Mouse (Mus musculus): ENCODE measurements around the gene Stoml2. TPM values are rescaled to one million over a fixed set of nuclear protein-coding genes. Genes with fewer than 3 reads are reported as not detected.

Stoml2 gene
- polyA plus RNA-seq, 1 experiment from 2014 or later, result 370 TPM

DNA sequence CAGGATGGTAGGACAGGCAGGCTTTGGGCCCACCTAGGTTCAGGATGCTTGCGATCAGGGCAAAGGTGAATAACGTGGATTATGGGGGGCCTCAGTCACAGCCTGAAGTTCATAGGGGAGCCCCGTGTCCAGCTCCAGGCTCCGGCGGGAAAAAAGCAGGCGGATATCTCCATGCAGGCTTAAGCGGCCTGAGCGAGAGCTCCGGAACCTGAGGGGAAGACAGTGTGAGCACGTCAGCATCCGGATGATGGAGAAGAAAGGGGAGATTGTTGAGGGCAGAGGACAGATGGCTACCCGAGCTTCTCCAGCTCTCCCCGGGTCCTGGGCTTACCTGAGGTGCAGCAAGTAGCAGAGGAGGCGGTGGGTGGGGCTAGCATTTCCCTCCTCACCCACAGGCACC is 2.0 kb upstream of the Stoml2 start:
- peaks cover 41% of the 10 kb centered on the region for H3K4me1 ChIP-seq
- H3K36me3 ChIP-seq, result peaks cover 47% of the 10 kb centered on the region
- no peaks in the 10 kb centered on the region for H3K9me3 ChIP-seq
- WGBS, result 78% methylated on average over 14 of the region's 14 CpGs
- no peaks in the 10 kb centered on the region for H3K27me3 ChIP-seq (ENCODE audit: insufficient read depth, poor library complexity, severe bottlenecking)
- DNase-seq (ENCODE audit: low spot score), result no peak
- H3K27ac ChIP-seq, result no peak overlapping the region
- H3K4me3 ChIP-seq, result no peak overlapping the region

DNA sequence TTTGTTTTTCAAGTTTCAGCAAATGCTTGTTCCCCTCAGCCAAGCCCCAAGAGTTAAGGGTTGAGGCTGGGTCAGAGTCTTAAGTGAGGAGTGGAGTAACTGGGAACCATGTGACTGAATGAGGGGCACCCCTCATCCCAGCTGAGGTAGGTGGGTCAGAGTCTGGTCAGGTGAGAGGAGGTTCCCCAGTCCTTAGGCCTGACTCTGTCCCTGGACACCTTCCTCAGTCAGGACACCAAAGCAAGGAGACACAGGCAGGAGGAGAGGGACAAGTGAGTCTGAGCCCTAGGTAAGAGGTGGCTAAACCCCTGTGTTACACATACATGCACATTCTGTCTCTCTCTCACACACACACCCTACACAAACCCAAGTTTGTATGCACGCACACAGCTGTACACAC is 991 bp upstream of the Stoml2 start:
- no peaks in the 10 kb centered on the region for H3K27me3 ChIP-seq (ENCODE audit: insufficient read depth, poor library complexity, severe bottlenecking)
- H3K36me3 ChIP-seq, result peaks cover 57% of the 10 kb centered on the region
- no peak overlapping the region for H3K27ac ChIP-seq
- peaks cover 32% of the 10 kb centered on the region for H3K4me1 ChIP-seq
- no peak overlapping the region for H3K4me3 ChIP-seq
- 100% methylated on average over 1 of the region's 1 CpGs for whole genome bisulfite sequencing
- no peak for DNase-seq (ENCODE audit: low spot score)
- no peaks in the 10 kb centered on the region for H3K9me3 ChIP-seq

DNA sequence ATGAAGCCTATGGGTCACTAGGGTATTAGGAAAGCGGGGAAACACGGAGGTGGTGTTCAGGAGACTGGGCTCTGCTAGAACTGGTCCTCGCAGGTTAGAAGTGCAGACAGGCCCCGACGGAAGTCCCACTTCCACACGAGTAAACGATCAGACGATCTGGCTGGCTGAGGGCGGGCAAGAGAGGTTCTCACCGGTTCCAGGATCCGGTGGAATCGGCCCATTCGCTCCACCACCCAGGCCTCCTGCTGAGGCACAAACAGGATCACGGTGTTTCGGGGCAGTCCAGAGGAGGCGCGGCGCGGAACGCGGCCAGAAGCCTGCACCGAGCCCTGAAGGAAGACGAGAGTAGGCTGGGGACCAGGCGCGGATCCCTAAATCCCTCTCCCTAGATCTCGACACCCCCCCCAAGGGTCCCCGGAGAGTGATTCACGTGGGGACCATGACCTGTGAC is 705 bp downstream of the Stoml2 start:
- peak overlapping the region; percentile 73 for H3K4me3 ChIP-seq
- no peaks in the 10 kb centered on the region for H3K27me3 ChIP-seq (ENCODE audit: insufficient read depth, poor library complexity, severe bottlenecking)
- peaks cover 19% of the 10 kb centered on the region for H3K4me1 ChIP-seq
- no peaks in the 10 kb centered on the region for H3K9me3 ChIP-seq
- no peak for DNase-seq (ENCODE audit: low spot score)
- WGBS, result 2% methylated on average over 28 of the region's 28 CpGs
- peaks cover 57% of the 10 kb centered on the region for H3K36me3 ChIP-seq
- H3K27ac ChIP-seq, result peak overlapping the region; percentile 96

DNA sequence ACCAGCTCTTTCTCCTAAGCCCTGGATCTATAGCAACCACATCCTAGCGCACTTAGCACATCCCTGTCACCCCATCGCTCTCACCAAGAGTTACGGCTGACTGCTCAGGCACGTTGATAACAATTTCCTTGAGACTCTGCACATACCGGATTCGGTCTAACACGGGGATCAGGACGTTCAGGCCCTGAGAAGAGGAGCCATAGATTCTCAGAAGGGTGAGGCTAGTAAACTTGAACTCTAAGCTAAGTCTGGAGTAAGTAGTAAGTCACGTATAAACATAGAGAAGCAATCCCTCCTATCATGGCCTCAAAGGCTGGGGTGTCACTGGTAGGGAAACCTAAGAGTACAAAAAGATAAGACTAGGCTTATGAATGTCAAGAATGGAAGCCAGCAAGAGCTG is 1.2 kb downstream of the Stoml2 start:
- H3K4me3 ChIP-seq, result peak overlapping the region; percentile 73
- H3K27ac ChIP-seq, result peak overlapping the region; percentile 96
- H3K36me3 ChIP-seq, result peaks cover 54% of the 10 kb centered on the region
- no peaks in the 10 kb centered on the region for H3K9me3 ChIP-seq
- H3K27me3 ChIP-seq (ENCODE audit: insufficient read depth, poor library complexity, severe bottlenecking), result no peaks in the 10 kb centered on the region
- WGBS, result 66% methylated on average over 9 of the region's 9 CpGs
- no peak for DNase-seq (ENCODE audit: low spot score)
- peaks cover 19% of the 10 kb centered on the region for H3K4me1 ChIP-seq

DNA sequence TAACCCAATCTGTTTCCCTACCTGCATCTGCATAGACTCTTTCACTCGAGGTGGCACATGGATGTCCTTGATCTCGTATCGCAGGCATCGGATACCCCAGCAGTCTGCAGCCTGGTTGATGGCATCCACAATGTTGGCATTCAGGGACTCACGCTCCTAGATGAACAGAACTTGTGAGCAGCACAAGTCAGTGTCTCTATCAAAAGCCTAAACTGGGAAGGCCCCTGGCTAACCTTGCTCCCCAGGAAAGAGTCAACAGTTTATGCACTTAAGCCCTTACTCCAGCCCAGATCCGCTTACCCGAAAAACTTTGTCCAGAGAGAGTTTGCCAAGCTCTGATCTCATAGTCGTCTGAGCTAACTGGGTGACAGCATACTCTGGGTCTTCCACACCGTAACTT is 1.8 kb downstream of the Stoml2 start:
- Histone ChIP-seq H3K4me3 (no peak overlapping the region; the same call in 1 of the 2 replicates), H3K27ac (no peak overlapping the region), H3K4me1 (peaks cover 25% of the 10 kb centered on the region), H3K9me3 (no peaks in the 10 kb centered on the region), H3K27me3 (ENCODE audit: insufficient read depth, poor library complexity, severe bottlenecking) (no peaks in the 10 kb centered on the region), H3K36me3 (peaks cover 52% of the 10 kb centered on the region)
- no peak for DNase-seq (ENCODE audit: low spot score)
- 89% methylated on average over 9 of the region's 9 CpGs for WGBS

DNA sequence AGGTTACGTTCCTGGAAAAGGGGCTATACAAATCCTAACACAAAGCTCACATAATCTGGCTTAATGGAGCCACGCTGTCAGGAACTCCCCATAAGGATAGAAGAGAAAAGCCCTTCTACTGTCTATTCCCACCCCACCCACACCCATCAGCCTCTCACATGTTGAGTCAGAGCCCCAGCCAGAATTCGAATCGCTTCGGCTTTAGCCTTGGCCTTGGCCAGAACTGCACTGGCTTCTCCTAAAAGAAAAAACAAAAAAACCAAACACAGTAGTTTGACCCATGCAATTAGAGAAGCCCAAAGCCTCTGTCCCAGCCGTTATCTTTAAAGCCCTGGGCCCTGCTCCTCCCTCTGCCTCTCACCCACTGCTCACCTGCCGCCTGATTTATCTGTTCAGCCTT is 2.4 kb downstream of the Stoml2 start:
- Histone ChIP-seq H3K27me3 (ENCODE audit: insufficient read depth, poor library complexity, severe bottlenecking) (no peaks in the 10 kb centered on the region), H3K4me3 (no peak overlapping the region), H3K9me3 (no peaks in the 10 kb centered on the region), H3K4me1 (peaks cover 31% of the 10 kb centered on the region), H3K36me3 (peaks cover 52% of the 10 kb centered on the region), H3K27ac (no peak overlapping the region)
- no peak for DNase-seq (ENCODE audit: low spot score)
- 92% methylated on average over 7 of the region's 7 CpGs for WGBS

DNA sequence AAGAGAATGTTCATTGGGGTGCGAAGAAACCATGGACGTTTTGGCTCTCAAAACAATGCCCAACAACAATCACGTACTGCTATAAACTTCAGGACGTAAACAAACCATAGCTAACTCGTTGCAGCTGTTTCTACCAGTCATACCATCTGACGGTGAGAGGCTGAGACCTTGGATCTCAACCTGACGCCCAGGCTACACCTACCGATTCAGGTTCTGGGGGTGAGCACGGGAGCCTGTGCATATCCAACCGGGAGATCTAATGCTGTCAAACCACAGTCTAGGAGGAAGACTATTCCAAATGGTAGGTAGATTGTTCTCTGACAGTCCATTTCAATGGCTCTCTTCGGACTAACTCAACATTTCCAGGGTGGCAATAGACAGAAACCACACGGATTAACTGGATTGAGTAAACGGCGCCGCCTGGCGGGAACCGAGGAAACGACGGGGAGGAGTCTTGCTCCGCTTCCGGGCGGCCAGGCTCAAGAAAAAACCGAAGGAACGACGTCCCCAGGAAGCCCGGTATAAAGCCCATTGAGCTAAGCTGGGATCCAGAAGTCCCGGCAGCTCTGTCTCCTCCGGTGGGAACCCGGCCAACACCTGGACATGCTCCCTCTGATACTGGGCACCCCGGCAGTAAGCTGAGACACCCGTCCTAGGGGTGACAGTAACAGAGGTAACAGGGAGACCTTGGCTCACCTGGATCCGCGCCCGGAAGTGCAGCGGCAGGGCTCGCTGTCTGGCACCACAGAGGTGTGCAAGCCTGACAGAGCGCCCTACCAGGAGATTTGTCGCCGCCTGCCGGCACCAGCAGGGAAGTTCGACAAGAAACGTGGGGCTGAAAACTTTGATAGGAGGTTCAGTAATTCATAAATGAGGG is 6.2 kb downstream of the Stoml2 start, which contains the start of gene Pigo:
TSS of gene Pigo (minus strand) at position 736 of the 877 bp plus-strand sequence.
- Histone ChIP-seq H3K36me3 (peaks cover 81% of the 10 kb centered on the region), H3K4me3 (peak within 1 kb of the TSS; percentile 74), H3K27me3 (ENCODE audit: insufficient read depth, poor library complexity, severe bottlenecking) (no peaks in the 10 kb centered on the region), H3K27ac (peak within 1 kb of the TSS; percentile 90), H3K9me3 (no peaks in the 10 kb centered on the region), H3K4me1 (peaks cover 20% of the 10 kb centered on the region)
- peak; percentile 96 for DNase-seq (ENCODE audit: low spot score)
- 8% methylated on average over 42 of the region's 42 CpGs for WGBS

DNA sequence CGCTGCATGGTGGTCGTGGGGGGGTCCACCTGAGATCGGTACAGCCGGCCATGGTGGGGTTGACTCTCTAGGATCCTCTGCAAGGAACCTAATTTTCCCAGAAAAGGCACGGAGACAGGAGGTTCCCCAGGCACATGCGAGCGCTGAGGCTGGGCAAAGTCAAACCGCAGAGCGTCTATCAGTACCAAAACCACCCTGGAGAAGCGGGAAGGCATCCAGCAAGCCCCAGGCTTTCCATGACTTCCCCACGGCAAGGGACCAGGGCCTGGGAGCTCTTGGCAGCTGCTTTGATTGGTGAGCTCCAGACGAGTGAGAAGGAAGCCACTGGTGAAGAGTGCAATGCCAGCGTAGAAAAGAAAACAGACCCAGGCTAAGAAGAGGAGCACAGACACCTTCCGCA is 6.8 kb downstream of the Stoml2 start:
- Histone ChIP-seq H3K36me3 (peaks cover 84% of the 10 kb centered on the region), H3K9me3 (no peaks in the 10 kb centered on the region), H3K27ac (peak overlapping the region; percentile 90), H3K4me3 (peak overlapping the region; percentile 74), H3K4me1 (peaks cover 14% of the 10 kb centered on the region), H3K27me3 (ENCODE audit: insufficient read depth, poor library complexity, severe bottlenecking) (no peaks in the 10 kb centered on the region)
- no peak for DNase-seq (ENCODE audit: low spot score)
- 73% methylated on average over 14 of the region's 14 CpGs for WGBS

DNA sequence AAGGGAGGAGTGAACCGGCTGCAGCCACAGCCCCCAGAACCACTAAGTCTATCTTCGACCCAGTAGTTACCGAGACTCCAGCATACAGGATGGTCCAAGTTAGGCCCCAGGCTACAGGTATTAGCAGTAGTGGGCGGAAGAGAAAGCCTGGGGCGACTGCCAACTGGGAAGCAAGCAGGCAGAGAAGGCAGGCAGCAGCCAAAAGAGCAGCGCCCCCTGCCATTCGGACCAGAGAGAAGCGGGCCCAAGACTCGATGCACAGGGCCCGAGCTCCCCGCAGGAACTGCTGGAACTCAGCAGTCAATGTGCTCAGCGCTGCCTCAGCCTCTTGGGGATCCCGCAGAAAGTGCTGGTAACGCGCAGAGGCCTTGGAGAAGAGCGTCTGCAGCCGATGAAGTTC is 10.2 kb downstream of the Stoml2 start:
- Histone ChIP-seq H3K27me3 (ENCODE audit: insufficient read depth, poor library complexity, severe bottlenecking) (no peaks in the 10 kb centered on the region), H3K4me1 (peaks cover 11% of the 10 kb centered on the region), H3K4me3 (no peak overlapping the region), H3K27ac (no peak overlapping the region), H3K36me3 (peaks cover 81% of the 10 kb centered on the region), H3K9me3 (no peaks in the 10 kb centered on the region)
- 72% methylated on average over 17 of the region's 17 CpGs for WGBS
- no peak for DNase-seq (ENCODE audit: low spot score)

DNA sequence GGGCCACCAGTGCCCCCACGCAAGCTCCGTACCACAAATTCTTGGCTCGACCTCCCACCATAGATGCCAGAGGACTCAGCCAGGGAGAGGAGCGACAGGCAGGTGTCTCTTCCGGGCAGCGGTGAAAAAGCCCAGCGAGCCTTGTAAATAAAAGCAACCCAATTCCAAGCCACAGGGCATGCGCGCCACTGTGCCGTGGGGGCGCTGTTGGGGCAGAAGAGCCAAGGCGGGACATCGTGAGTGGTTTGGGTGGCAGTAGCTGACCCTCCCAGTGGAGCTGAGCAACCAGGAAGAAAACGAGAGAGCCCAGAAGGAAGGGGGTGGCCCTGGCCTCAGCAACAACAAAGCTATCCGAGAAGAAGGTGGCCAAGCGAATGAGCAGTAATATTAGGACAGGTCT is 10.6 kb downstream of the Stoml2 start:
- WGBS, result 85% methylated on average over 16 of the region's 16 CpGs
- Histone ChIP-seq H3K27ac (no peak overlapping the region), H3K4me3 (no peak overlapping the region), H3K9me3 (no peaks in the 10 kb centered on the region), H3K4me1 (peaks cover 11% of the 10 kb centered on the region), H3K27me3 (ENCODE audit: insufficient read depth, poor library complexity, severe bottlenecking) (no peaks in the 10 kb centered on the region), H3K36me3 (peaks cover 81% of the 10 kb centered on the region)
- no peak for DNase-seq (ENCODE audit: low spot score)

DNA sequence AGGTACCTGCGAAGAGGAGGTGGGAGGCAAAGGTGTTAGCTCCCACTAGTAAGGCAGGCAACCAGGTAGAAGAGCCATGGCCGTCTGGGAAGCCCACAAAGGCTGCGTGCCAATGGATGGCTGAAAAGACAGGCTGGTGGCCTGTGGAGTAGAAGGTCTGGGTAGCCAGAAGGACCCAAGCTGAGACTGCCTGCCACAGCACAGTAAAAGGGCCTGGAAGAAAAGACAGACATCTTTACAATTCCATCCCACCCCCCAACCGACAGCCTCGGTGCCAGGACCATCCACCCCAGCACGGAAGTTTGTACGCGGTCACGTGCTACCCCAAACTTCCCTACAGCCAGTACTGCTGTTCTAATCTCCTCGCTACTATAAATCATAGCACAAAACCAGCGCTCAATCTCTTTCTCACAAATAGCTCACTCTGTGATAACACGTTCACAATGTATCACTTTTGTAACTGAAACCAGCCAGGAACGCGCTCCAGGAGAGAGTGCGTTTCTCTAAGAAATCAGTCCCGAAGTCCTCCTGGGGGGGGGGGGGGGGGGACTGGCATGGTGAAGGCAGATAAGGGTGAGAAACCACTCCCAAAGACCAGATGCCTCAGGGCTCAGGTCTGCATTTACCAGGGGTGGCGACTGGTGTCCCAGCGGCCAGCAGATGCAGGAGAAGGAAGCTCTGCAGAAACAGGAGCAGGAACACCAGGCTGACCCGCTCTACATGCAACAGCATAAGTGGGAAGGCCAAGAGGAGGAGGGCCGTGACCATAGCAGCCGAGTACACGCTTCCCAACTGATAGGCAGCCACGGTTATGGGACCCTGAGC is 11.7 kb downstream of the Stoml2 start:
- no peaks in the 10 kb centered on the region for H3K9me3 ChIP-seq
- H3K36me3 ChIP-seq, result peaks cover 81% of the 10 kb centered on the region
- H3K27ac ChIP-seq, result no peak overlapping the region
- no peak for DNase-seq (ENCODE audit: low spot score)
- no peak overlapping the region for H3K4me3 ChIP-seq
- peaks cover 7% of the 10 kb centered on the region for H3K4me1 ChIP-seq
- 81% methylated on average over 23 of the region's 23 CpGs for WGBS
- no peaks in the 10 kb centered on the region for H3K27me3 ChIP-seq (ENCODE audit: insufficient read depth, poor library complexity, severe bottlenecking)

DNA sequence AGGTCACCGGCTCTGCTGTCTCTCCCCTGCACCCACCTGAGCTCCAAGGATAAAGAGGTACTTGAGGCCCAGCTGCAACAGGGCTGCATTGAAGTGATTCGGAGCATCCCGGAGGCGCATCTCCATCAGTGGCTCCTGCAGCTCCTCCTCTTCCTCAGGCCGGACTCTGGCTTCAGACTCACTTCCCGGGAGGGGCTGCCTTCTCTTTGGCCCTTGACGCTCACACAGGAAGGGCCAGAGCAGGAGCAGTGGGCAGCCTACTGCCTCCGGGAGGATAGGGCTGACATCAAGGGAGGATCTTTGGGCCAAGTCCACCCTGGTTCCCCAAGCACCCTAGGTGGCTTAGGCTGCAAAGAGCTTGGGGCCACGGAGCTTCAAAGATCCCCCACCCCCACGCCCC is 12.3 kb downstream of the Stoml2 start:
- no peak for DNase-seq (ENCODE audit: low spot score)
- 92% methylated on average over 10 of the region's 10 CpGs for WGBS
- Histone ChIP-seq H3K27ac (no peak overlapping the region), H3K36me3 (peaks cover 75% of the 10 kb centered on the region), H3K4me1 (0 out of 2 replicates have a peak, but pooled peaks cover under 1% of the 10 kb centered on the region), H3K27me3 (ENCODE audit: insufficient read depth, poor library complexity, severe bottlenecking) (no peaks in the 10 kb centered on the region), H3K9me3 (no peaks in the 10 kb centered on the region), H3K4me3 (no peak overlapping the region)

DNA sequence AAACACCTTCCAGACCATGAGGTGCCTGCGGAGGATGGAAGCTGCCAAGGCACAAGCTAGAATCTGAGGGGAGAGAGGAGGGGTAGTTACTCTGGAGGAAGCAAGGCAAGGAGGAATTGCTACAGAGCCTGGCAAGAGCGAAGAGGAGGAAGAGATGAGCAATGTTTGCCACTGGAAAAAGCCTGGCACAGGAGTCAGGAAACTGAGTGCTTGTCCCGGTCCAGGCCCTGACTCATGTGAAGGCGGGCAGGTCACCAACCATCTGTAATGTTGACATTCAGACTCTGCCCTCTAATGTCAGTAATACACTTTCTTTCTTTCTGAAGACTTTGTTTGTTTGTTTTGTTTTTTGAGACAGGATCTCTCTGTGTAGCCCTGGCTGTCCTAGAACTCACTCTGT is 13.4 kb downstream of the Stoml2 start:
- H3K9me3 ChIP-seq, result no peaks in the 10 kb centered on the region
- H3K4me3 ChIP-seq, result no peak overlapping the region
- no peaks in the 10 kb centered on the region for H3K27me3 ChIP-seq (ENCODE audit: insufficient read depth, poor library complexity, severe bottlenecking)
- 85% methylated on average over 4 of the region's 4 CpGs for WGBS
- peaks cover 64% of the 10 kb centered on the region for H3K36me3 ChIP-seq
- H3K27ac ChIP-seq, result no peak overlapping the region
- no peak for DNase-seq (ENCODE audit: low spot score)
- no peaks in the 10 kb centered on the region for H3K4me1 ChIP-seq
